ENCODE assay signal across 9 mouse cellular contexts in the genomic region with DNA sequence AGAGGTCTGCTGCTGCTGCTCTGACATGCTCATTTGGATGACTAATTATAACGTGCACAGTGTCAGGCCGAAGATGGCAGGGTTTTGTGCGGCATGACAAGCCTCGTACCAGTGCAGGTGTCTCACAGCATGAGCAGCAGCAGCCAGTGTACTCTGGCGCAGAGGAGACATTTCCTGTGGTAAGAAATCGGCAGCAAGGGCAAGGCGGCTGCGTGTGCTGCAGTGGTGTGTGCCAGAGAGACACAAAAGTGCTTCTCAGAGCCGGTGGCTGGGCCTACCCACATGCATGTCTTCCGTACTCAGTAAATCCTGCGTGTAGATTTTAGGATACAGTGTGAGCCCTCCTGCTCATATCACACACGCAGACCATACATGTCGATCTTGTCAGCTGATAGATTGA. TPM values are rescaled to one million over a fixed set of nuclear protein-coding genes. Genes with fewer than 3 reads are reported as not detected.
A peak's percentile ranks its signal among the peaks of the same experiment; 100 is the strongest.
DNase-seq lines count a peak whose midpoint lies in the region; ATAC-seq lines count a peak whose summit lies in the region.
"Had no signal": no experiment of that assay in that cellular context is flagged by ENCODE, and none has a peak within 500 bp of the region (broad histone marks: within the 10 kb centered on the region; RNA-seq: fewer than 3 reads in every experiment).

No protein-coding gene starts in this region.

- H3K9ac ChIP-seq in neural tube, embryonic 14.5 days (replicated peaks; ENCODE audit: low read depth, low read length) = no peak overlapping the region
- H3K9ac ChIP-seq: midbrain, embryonic 12.5 days had no signal

- DNase-seq in ES-CJ7 (ENCODE audit: low read depth, low spot score) = peak; percentile 13
- DNase-seq in cerebellum, adult 8-10 months = peak; percentile 30
- DNase-seq in induced T-regulatory cell, adult 2 months (ENCODE audit: low read depth) = peak; percentile 4
- no peak for DNase-seq in kidney, postnatal 14 days
- DNase-seq in spleen, adult 18-20 months = no peak
- no peak for DNase-seq in kidney, adult 18-20 months
- no peak for DNase-seq in urinary bladder, adult 2 months (ENCODE audit: low spot score)

- H3K27ac ChIP-seq in neural tube, embryonic 14.5 days (ENCODE audit: low read depth, low read length) = peak overlapping the region; percentile 44; the same call in 1 of the 2 replicates
- H3K27ac ChIP-seq: midbrain, embryonic 12.5 days had no signal

- no peaks in the 10 kb centered on the region for H3K9me3 ChIP-seq in neural tube, embryonic 14.5 days (ENCODE audit: control insufficient read depth, low read length)
- H3K9me3 ChIP-seq: midbrain, embryonic 12.5 days had no signal

- no peak overlapping the region for H3K4me3 ChIP-seq in neural tube, embryonic 14.5 days (ENCODE audit: low read depth, low read length)
- H3K4me3 ChIP-seq: midbrain, embryonic 12.5 days had no signal

- no peaks in the 10 kb centered on the region for H3K4me1 ChIP-seq in neural tube, embryonic 14.5 days (ENCODE audit: control insufficient read depth, insufficient read depth, low read length)
- H3K4me1 ChIP-seq: midbrain, embryonic 12.5 days had no signal

- no peaks in the 10 kb centered on the region for H3K27me3 ChIP-seq in neural tube, embryonic 14.5 days (ENCODE audit: control insufficient read depth, insufficient read depth, low read length)
- H3K27me3 ChIP-seq: midbrain, embryonic 12.5 days had no signal

- no peak; the same call in 1 of the 2 replicates for ATAC-seq in neural tube, embryonic 14.5 days (ENCODE audit: low read depth)

- no peaks in the 10 kb centered on the region for H3K36me3 ChIP-seq in neural tube, embryonic 14.5 days (ENCODE audit: control insufficient read depth, insufficient read depth, low read length)
- H3K36me3 ChIP-seq: midbrain, embryonic 12.5 days had no signal

- no peak overlapping the region for H3K4me2 ChIP-seq in neural tube, embryonic 14.5 days (ENCODE audit: low read depth, low read length)
- H3K4me2 ChIP-seq: midbrain, embryonic 12.5 days had no signal

- 68% methylated on average over 13 of the region's 13 CpGs for WGBS in neural tube, embryonic 14.5 days

RNA-seq across cellular contexts. Expression of gene Fancl, which starts 51.9 kb away (rescaled TPM):
- 13.2 and 15.6 TPM in 2 replicates for polyA plus RNA-seq in neural tube, embryonic 14.5 days (2014; fragmentation: Nextera tagmentation; extraction: Ambion mirVana)
- 8.8 and 9.8 TPM in 2 replicates for polyA plus RNA-seq in urinary bladder, adult 2 months (2012; rRNA removed)

Comparison
In these comparisons a context has a peak if more than half of its experiments do, and no peak if none do; other contexts are left out.
1. DNase-seq: peak in ES-CJ7 (single experiment), cerebellum, adult 8-10 months (single experiment) and induced T-regulatory cell, adult 2 months (single experiment); none in kidney, postnatal 14 days (single experiment), spleen, adult 18-20 months (0 of 2), kidney, adult 18-20 months (single experiment) and urinary bladder, adult 2 months (single experiment).